Mouse (Mus musculus): ENCODE measurements at regions not wholly inside any gene's neighbourhood (a gene's known extent, or its start where the extent isn't known, plus 50 kb on each side); places are given as distances from the start of the nearest gene placed in this dataset.
"Not testable (repeated sequence)": the region's sequence is repeated elsewhere in the genome, so short reads cannot be mapped to it uniquely, and the experiment has no call there.

GRCm38 (mm10) chrX:50537122-50537784 lies 109.0 kb upstream of the Olfr1324 start:
- Histone ChIP-seq H3K9ac (ENCODE audit: low read depth, low read length) (peak overlapping the region; percentile 52; the same call in 1 of the 2 replicates), H3K27me3 (ENCODE audit: control insufficient read depth, insufficient read depth, low read length) (no peaks in the 10 kb centered on the region), H3K4me1 (ENCODE audit: control insufficient read depth, insufficient read depth, low read length) (no peaks in the 10 kb centered on the region), H3K27ac (ENCODE audit: low read depth, low read length) (no peak overlapping the region), H3K9me3 (replicated peaks; ENCODE audit: control insufficient read depth, low read length) (no peaks in the 10 kb centered on the region), H3K36me3 (ENCODE audit: control insufficient read depth, insufficient read depth, low read length) (no peaks in the 10 kb centered on the region), H3K4me3 (ENCODE audit: low read depth, low read length) (peak overlapping the region; percentile 38), H3K4me2 (peak overlapping the region; percentile 38)
- ATAC-seq (replicated peaks; ENCODE audit: insufficient number of reproducible peaks, low FRiP score, low TSS enrichment), result no peak
- WGBS (ENCODE audit: insufficient replicate concordance), result 48% methylated on average over 19 of the region's 19 CpGs

GRCm38 (mm10) chrX:50504047-50504446 lies 75.7 kb upstream of the Olfr1324 start:
- no peak overlapping the region for H3K4me2 ChIP-seq
- H3K36me3 ChIP-seq (ENCODE audit: control insufficient read depth, insufficient read depth, low read length), result no peaks in the 10 kb centered on the region
- H3K27ac ChIP-seq (ENCODE audit: low read depth, low read length), result no peak overlapping the region
- no peak overlapping the region for H3K9ac ChIP-seq (ENCODE audit: low read depth, low read length)
- H3K4me3 ChIP-seq (ENCODE audit: low read depth, low read length), result no peak overlapping the region
- 24% methylated on average over 3 of the region's 3 CpGs for WGBS (ENCODE audit: insufficient replicate concordance)
- ATAC-seq (replicated peaks; ENCODE audit: insufficient number of reproducible peaks, low FRiP score, low TSS enrichment), result no peak
- no peaks in the 10 kb centered on the region for H3K9me3 ChIP-seq (replicated peaks; ENCODE audit: control insufficient read depth, low read length)
- H3K4me1 ChIP-seq (ENCODE audit: control insufficient read depth, insufficient read depth, low read length), result no peaks in the 10 kb centered on the region
- H3K27me3 ChIP-seq (ENCODE audit: control insufficient read depth, insufficient read depth, low read length), result no peaks in the 10 kb centered on the region; the same call in 1 of the 2 replicates

- H3K36me3 ChIP-seq (ENCODE audit: control insufficient read depth, insufficient read depth, low read length), result no peaks in the 10 kb centered on the region
- H3K4me3 ChIP-seq (ENCODE audit: low read depth, low read length), result no peak overlapping the region
- H3K4me1 ChIP-seq (ENCODE audit: control insufficient read depth, insufficient read depth, low read length), result no peaks in the 10 kb centered on the region
- H3K27ac ChIP-seq (ENCODE audit: low read depth, low read length), result no peak overlapping the region
- no peak overlapping the region for H3K4me2 ChIP-seq
- ATAC-seq (replicated peaks; ENCODE audit: insufficient number of reproducible peaks, low FRiP score, low TSS enrichment), result no peak
- no peak overlapping the region for H3K9ac ChIP-seq (ENCODE audit: low read depth, low read length)
- no peaks in the 10 kb centered on the region for H3K9me3 ChIP-seq (replicated peaks; ENCODE audit: control insufficient read depth, low read length)
- H3K27me3 ChIP-seq (ENCODE audit: control insufficient read depth, insufficient read depth, low read length), result no peaks in the 10 kb centered on the region; the same call in 1 of the 2 replicates
- 20% methylated on average over 1 of the region's 1 CpGs for WGBS (ENCODE audit: insufficient replicate concordance)
Measured at GRCm38 (mm10) chrX:50501181-50501580, 72.9 kb upstream of the Olfr1324 start.

GRCm38 (mm10) chrX:50490477-50490967 lies 62.2 kb upstream of the Olfr1324 start:
- H3K9ac ChIP-seq (ENCODE audit: low read depth, low read length); H3K27me3 ChIP-seq (ENCODE audit: control insufficient read depth, insufficient read depth, low read length); H3K4me2 ChIP-seq; H3K27ac ChIP-seq (ENCODE audit: low read depth, low read length); ATAC-seq (replicated peaks; ENCODE audit: insufficient number of reproducible peaks, low FRiP score, low TSS enrichment); H3K36me3 ChIP-seq (ENCODE audit: control insufficient read depth, insufficient read depth, low read length); H3K4me3 ChIP-seq (ENCODE audit: low read depth, low read length); H3K9me3 ChIP-seq (replicated peaks; ENCODE audit: control insufficient read depth, low read length); H3K4me1 ChIP-seq (ENCODE audit: control insufficient read depth, insufficient read depth, low read length): not testable (repeated sequence)
- WGBS (ENCODE audit: insufficient replicate concordance), result 74% methylated on average over 9 of the region's 9 CpGs

All from heart, embryonic 11.5 days (tissue).